Mouse (Mus musculus) B cell, adult 2 months (primary cell): ENCODE data around the gene Apol7a.
"Not testable (repeated sequence)": the region's sequence is repeated elsewhere in the genome, so short reads cannot be mapped to it uniquely, and the experiment has no call there.

Experiments used
- DNase-seq, 2 experiments: peaks; one replicate each; pipeline ENCODE4 v3.0.0; 2022

Gene Apol7a

DNA sequence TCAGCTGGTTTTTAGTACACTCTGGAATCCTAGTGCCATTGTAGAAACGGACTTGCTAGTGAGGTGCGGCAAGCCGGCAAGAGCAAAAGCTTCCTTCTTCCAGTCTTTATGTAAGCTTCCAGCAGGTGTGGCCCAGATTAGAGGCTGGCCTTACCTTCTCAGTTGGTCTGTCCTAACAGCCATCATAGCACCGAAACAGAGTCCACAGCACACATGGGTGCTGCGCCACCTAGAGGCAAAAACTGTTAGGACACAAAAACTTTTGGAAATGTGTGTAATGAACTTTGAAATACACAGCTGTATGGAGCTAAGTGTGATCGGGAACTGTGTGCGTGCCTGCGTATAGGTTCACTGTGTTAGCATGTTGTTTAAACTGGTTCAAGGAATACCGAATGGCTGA is at the start of gene Apol7a:
Gene Apol7a, minus strand, starts transcription at position 84 of the 400 bp plus-strand sequence.
- DNase-seq = not testable (repeated sequence)

- not testable (repeated sequence) for DNase-seq
Measured at GRCm38 (mm10) chr15:77447392-77447791, 48.5 kb upstream of the Apol7a start, which contains the start of gene Apol7b. Gene Apol7b (minus strand): TSS chr15:77447492.

DNA sequence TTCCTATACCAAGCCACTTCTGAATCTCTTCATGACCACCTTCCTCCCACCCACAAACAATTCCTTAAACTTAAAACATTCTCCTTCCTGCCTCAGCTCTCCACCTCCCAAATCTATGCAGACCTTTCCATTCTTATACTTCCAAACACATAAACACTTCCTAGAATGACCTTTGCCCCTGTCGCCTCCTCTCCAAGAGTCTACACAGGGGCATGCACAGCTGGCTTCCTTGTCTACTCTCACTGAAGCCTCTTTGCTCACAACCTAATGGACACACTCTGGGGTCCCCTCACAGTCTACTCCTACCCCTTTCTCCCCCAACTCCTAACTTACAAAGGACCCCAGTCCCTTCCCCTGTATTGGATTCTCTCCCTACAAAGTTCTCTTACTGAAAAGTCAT is 46.8 kb upstream of the Apol7a start:
- not testable (repeated sequence) for DNase-seq

DNA sequence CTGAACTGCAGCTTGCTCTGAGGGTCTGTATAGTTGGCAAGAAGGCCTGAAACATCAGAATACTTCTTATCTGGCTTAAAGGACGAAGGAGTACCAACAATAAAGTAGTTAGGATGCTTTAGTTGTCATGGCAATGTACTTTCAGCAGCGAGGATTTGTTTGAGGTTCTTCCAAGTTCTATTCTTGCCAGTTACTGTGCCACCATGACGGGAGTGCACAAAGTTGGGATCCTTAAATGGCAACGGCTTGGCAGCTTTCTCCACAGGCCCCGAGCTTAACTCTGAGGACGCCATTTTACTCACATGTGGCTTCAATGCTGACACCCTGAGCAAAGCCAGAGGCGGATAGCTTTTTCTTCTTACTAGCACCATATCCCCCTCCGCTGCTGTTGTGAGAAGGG is 45.8 kb upstream of the Apol7a start:
- DNase-seq = not testable (repeated sequence)

DNA sequence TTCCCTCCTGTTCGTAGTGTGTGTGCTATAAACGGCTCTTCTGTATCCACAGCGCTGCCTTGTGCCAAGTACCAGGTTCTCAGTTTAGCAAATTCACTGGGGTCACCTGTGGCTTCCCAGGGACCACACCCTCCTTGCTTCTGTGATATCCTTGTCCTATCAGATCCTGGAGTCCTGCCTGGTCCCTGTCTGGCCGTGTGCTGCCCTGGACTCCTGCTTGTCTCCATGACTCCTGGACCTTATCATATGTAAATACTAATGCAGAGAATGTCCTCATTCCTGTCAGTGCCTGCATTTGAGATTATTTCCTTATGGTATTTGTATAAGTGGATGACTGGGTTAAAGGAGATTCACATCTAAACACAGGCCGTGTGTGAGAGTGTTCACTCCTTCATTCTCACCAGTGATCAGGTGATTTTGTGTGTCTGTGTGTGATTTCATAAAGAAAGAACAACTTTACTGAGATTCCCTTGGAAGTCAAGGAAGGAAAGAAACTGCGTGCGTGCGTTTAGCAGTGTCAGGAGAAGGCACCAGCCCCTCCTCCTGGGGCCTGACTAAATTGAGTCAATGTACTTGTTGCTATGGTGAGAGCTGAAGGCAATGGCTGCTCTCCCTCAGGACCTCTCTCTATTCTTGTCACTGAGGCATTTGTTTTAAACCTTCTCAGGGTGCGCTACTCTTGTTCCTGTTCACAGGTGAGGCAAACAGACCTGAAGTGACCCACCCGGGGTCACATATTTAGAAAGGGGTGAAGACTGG is 30.0 kb upstream of the Apol7a start:
- DNase-seq = not testable (repeated sequence)

DNA sequence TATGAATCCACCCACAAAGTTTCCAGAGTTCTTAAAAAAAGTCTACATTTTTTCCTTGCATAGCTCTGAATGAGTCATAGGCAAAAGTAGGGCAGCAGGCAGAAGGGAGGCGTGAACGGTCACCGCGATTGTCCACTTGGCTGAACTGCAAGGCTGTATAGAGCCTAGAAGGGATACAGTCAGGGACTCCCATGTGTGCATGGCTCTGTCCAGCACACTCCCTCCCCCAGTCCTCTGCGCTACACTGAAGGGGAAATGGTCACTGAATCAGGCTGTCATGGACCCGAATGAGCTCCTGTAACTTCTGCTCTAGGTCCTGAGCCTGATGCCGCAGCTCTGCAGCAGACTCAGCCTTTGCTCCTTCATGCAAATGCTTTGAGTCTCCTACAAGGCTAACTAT is 24.0 kb upstream of the Apol7a start:
- DNase-seq = not testable (repeated sequence)

GRCm38 (mm10) chr15:77419657-77420056 is 20.7 kb upstream of the Apol7a start:
- not testable (repeated sequence) for DNase-seq

DNA sequence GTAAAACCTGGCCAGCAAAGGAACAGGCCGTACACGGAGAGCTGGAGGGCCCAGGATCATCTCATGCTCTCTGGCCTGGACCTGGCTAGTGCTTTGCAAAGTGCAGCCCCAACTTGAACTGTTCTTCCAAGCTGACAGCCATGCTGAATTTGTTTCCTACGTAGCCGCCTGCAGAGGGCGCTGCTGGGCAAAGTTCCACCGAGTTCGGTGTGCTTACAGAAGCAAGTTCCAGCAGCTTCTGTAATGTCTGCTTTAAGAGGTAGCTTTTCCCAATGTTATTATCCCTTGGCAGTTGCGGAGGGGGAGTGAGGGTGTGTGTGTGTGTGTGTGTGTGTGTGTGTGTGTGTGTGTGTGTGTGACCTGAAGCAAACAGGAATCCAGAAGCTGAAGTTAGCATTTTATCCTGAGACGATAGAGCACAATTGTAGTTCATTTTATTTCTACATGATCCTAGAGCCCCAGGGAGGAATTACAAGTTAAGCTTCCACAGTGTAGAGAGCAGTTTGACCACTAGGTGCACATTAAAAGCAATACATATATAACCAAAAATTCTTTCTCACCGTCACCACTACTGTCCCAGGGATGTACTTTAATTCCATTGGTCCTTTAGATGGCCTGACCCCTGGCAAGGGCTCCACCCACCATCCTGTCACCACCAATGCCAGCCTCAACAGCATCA is 17.9 kb upstream of the Apol7a start:
- not testable (repeated sequence) for DNase-seq

DNA sequence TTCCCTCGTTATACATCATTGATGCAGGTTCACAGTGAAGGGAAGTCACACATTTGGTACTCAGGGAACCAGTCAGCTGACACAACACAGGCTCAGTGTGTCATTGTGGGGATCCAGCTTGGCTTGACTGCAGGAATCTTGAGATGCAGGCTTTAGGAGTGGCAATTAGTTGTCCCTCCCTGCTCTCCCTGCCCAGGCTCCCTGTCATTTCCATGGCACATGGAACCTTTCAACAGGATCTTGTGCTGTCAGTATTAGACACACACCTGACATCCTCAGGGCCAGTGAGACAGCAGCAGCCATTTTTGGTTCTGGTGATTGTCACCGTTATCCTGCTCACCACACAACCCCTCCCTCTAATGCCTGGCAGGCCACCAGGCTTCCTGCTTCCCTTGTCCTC is 16.7 kb upstream of the Apol7a start:
- DNase-seq = not testable (repeated sequence)

GRCm38 (mm10) chr15:77412695-77413094 is 13.8 kb upstream of the Apol7a start:
- DNase-seq = not testable (repeated sequence)

DNA sequence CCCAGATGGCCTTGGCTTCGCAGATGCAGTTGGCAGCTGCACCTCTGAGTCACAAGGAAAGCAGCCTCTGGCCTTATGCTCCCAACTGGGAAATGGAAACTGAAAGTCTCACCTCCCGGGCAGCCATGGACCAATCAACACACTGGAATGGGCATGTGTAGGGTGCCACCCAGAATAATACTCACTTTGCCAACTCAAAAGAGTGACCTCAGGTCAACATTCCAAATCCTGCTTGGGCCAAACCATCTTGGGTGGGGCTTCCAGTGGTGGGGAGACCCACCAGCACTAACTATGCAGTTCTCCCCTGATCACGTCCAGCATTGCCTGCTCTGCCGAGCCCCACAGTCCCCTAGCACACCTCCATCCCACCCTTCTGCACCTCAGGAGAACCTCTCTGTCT is 12.1 kb upstream of the Apol7a start, which contains the start of gene Apol9a:
Gene Apol9a, minus strand, starts transcription at position 101 of the 400 bp plus-strand sequence.
- not testable (repeated sequence) for DNase-seq

GRCm38 (mm10) chr15:77406370-77406769 is 7.5 kb upstream of the Apol7a start:
- peak; percentile 19 to 31 for DNase-seq

- DNase-seq = not testable (repeated sequence)
Measured at GRCm38 (mm10) chr15:77397450-77398132, 1.3 kb downstream of the Apol7a start.

DNA sequence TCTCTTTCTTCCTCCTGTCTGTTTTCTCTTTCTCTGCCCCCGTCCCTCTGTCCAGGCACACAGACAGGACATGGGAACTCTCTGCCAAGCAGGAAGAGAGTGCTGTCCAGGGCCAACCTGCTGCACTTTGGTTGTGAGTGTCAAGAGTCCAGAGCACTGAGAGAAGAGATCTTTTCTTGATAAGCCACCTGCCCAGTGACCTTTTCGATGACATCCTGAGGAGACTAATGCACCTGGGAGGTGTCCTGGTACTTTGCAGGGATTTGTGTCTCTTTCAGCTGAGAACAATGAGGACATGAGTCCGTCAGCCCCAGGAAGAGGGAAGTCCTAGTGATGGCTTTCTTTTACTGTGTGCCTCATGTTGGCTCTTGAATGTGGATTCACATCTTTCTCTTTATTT is 5.1 kb downstream of the Apol7a start:
- not testable (repeated sequence) for DNase-seq

DNA sequence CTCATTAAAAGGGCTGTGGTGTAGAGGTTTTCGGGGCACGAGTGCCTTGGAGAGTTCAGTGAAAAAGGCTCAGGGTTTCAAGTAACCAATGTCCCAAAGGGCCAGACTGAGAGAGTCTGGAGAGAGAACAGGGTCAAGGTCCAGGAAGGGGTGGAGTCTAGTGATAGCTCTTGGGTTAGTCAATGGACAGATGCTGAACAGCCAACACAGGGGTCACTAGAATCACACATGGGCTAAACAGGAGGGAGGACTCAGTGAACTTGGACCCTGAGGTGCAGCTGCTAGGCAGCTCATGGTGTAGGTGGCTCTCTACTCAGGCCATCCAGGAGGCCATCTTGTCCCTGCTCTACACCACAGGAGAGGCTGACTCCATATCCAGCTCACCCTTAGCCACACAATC is 11.4 kb downstream of the Apol7a start:
- DNase-seq = no peak

GRCm38 (mm10) chr15:77384340-77385030 is 14.4 kb downstream of the Apol7a start:
- no peak for DNase-seq

DNA sequence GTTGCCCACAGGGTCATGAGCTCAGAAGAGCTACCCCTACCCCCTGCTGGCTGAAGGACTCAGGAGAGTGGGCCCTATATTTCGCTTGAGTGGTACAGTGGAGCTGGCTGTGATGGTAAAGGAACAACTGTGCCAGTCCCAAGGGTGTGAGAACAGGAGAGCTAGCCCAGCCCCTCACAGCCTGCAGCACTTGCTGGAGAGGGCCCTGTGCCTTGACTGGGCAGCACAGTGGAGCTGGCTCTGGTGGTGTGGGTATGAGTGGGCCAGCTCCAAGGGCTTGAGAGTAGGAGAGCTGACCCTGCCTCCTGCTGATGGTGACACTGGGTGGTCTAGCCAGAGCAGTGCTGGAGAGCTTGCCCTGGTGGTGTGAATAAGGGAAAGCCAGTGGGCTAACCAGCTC is 16.0 kb downstream of the Apol7a start:
- no peak for DNase-seq

GRCm38 (mm10) chr15:77382271-77382850 is 16.5 kb downstream of the Apol7a start:
- DNase-seq = no peak

DNA sequence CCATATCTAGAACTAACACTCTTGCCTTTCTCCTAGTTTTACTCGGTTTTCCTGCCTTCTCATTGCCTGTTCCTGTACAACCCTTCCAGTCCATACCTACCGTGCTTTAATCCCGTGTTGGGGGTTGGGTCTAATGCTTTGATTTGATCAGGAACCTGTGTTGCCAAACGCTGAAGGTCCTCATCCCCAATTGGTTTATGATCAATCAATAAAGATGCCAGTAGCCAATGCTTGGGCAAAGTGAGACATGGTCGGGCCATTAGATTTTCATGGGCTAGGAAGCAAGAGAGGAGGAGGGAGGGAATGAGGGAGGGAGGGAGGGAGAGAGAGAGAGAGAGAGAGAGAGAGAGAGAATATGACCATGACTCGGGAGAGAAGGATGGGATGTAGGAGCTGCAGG is 17.4 kb downstream of the Apol7a start:
- DNase-seq = no peak

DNA sequence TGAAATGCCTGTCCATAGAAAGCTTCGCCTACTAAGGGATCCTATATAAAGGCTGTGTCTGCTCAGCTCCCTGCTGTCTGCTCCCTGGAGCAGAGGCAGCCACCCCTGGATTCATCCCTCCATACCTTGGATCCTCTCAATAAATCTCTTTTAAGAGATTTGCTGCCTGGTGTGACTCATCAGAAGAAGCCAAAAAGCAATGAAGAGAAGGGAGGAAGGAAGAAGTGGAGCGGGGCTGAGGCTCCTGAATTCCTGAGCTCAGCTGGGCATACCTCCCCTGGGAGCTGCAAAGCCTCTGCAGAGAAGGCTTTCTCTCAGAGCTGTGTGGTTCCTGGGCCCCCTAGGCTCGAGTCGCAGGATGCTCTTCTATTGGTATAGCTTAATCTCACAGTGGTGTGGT is 19.0 kb downstream of the Apol7a start:
- no peak for DNase-seq

DNA sequence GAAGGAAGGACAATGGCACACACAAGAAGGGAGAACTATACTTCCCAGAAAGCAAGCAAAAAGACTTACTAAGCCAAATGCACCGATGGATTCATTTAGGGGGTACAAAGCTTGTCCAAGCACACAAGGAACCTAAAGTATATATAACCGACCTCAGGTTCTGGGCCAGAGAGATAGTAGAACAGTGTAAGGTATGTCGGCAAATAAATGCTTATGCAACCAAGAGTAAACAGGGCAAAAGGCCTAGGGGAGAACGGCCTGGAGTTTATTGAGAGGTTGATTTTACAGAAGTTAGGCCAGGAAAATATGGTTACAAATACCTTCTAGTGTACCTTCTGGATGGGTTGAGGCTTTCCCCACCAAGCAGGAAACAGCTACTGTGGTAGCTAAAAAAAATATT is 21.5 kb downstream of the Apol7a start:
- no peak for DNase-seq

DNA sequence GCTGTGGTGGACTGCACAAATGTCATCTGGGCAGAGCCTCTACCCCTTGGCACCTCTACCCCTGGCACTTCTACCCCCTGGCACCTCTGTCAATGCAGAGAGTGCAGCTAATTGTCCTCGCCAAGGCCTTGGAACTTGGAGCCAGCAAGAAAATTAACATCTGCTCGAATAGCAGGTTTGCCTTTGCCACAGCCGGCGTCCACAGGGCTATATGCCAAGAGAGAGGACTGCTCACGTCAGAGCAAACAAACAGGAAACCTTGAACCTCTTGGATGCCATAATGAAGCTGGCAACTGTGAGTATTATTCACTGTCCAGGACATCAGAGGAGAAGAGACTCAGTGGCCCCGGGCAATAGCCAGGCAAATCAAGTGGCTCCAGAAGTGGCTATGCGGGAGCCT is 22.0 kb downstream of the Apol7a start:
- DNase-seq = no peak

GRCm38 (mm10) chr15:77370588-77370987 is 28.3 kb downstream of the Apol7a start:
- no peak for DNase-seq
